8 mouse cellular contexts compared by ENCODE assay signal in the genomic region with DNA sequence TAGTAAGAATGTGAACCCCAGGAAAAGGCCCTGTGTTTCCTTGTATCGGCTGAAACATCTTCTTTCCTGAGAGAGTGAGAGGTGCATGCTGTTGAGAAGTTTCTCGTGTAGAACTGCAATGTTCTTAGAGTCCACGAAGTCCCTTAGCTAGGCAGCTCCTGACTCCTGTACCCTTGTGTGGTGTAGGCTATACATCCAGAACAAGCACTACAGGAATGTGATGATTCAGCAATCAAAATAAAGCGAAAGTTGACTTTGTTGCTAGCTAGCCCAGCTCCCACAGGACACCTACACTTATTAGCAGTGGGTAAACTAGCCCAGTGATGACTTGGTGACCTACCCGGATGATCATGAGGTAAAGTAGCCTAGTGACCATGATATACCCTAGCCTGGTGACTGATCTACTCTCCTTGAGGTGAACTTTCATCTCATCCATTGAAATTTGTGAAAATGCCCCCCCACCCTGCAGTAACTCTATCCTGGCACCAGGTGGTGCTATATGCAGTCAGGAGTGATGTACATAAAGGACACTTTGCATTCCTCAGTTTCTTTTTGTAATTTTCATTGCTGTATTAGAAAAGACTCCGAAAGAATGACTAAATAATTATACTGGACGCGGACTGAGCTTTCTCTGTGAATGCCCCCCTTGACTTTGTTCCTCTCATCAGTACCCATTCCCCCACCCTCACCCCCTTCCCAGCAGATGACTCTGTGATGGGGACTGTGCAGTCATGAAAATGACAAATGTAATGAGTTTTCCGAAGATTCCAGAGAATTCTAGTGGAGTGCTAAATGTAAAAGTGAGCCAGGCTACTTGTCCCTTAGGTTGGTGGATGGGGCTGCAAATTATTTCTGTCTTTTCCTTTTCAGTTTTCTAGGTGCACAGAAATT.
DNase-seq lines count a peak whose midpoint lies in the region; ATAC-seq and TF ChIP-seq lines count a peak whose summit lies in the region.

No protein-coding gene starts in this region.

- 48% methylated on average over 9 of the region's 9 CpGs for WGBS in heart, embryonic 12.5 days
- WGBS in midbrain, embryonic 10.5 days, result 59% methylated on average over 9 of the region's 9 CpGs
- 45% methylated on average over 9 of the region's 9 CpGs for WGBS in stomach, postnatal 0 days

- peak; percentile 75 for TF ChIP-seq RAD21 in MEL (IDR thresholded peaks at IDR 0.05; ENCODE audit: low read depth, low read length)

- ATAC-seq in heart, embryonic 12.5 days (ENCODE audit: insufficient number of reproducible peaks, low FRiP score), result no peak
- ATAC-seq in common myeloid progenitor, adult 5-6 weeks (replicated peaks; ENCODE audit: low read depth, poor library complexity, severe bottlenecking), result peak; percentile 76
- no peak for ATAC-seq in stomach, postnatal 0 days (ENCODE audit: low FRiP score, low TSS enrichment)

- H3K27ac ChIP-seq in heart, embryonic 12.5 days (ENCODE audit: poor library complexity, severe bottlenecking), result no peak overlapping the region
- H3K27ac ChIP-seq in MEL (ENCODE audit: control insufficient read depth, low read depth, low read length), result no peak overlapping the region
- no peak overlapping the region for H3K27ac ChIP-seq in midbrain, embryonic 10.5 days (replicated peaks)
- no peak overlapping the region for H3K27ac ChIP-seq in stomach, postnatal 0 days (replicated peaks)

- TF ChIP-seq EP300 in MEL (IDR thresholded peaks at IDR 0.05; ENCODE audit: low read depth in 1 of 2, low read length in 2 of 2), result no peak
- TF ChIP-seq EP300 in stomach, postnatal 0 days (optimal IDR thresholded peaks at IDR 0.05), result no peak

- H3K36me3 ChIP-seq in heart, embryonic 12.5 days, result no peaks in the 10 kb centered on the region
- no peaks in the 10 kb centered on the region for H3K36me3 ChIP-seq in MEL (ENCODE audit: control insufficient read depth in 1 of 2, insufficient read depth in 2 of 2, low read length in 2 of 2)
- no peaks in the 10 kb centered on the region for H3K36me3 ChIP-seq in midbrain, embryonic 10.5 days
- H3K36me3 ChIP-seq in stomach, postnatal 0 days (ENCODE audit: control insufficient read depth, insufficient read depth, low read length), result no peaks in the 10 kb centered on the region

- H3K79me2 ChIP-seq in MEL (ENCODE audit: control insufficient read depth, insufficient read depth, low read length, poor library complexity), result no peaks in the 10 kb centered on the region

- no peaks in the 10 kb centered on the region for H3K27me3 ChIP-seq in heart, embryonic 12.5 days (replicated peaks)
- no peaks in the 10 kb centered on the region; a peak in 1 of 4 replicates for H3K27me3 ChIP-seq in MEL (ENCODE audit: control insufficient read depth in 1 of 2, insufficient read depth in 2 of 2, low read length in 2 of 2)
- H3K27me3 ChIP-seq in midbrain, embryonic 10.5 days (ENCODE audit: low read depth, poor library complexity, severe bottlenecking), result no peaks in the 10 kb centered on the region
- no peaks in the 10 kb centered on the region for H3K27me3 ChIP-seq in stomach, postnatal 0 days (ENCODE audit: control insufficient read depth, insufficient read depth, low read length)

- no peak overlapping the region for H3K9ac ChIP-seq in heart, embryonic 12.5 days
- H3K9ac ChIP-seq in MEL (ENCODE audit: control insufficient read depth, low read depth, low read length, poor library complexity, severe bottlenecking), result no peak overlapping the region
- no peak overlapping the region for H3K9ac ChIP-seq in stomach, postnatal 0 days (ENCODE audit: low read length)

- peak; percentile 8 to 60 for DNase-seq in heart, adult 18-20 months
- DNase-seq in MEL (ENCODE audit: low read depth, low spot score), result peak; percentile 67
- DNase-seq in heart, postnatal 4 days, result peak; percentile 48
- peak; percentile 46 to 69 for DNase-seq in layer of hippocampus, postnatal 14 days (ENCODE audit: low spot score in 2 of 2)
- peak; percentile 59 for DNase-seq in midbrain, embryonic 10.5 days (ENCODE audit: low spot score)
- peak; percentile 60 for DNase-seq in stomach, postnatal 0 days (ENCODE audit: low spot score)

- TF ChIP-seq POLR2A in MEL (IDR thresholded peaks at IDR 0.05; ENCODE audit: control insufficient read depth in 1 of 2, insufficient read depth in 1 of 2, low read depth in 1 of 2, low read length in 2 of 2, poor library complexity in 1 of 2), result no peak

- peak; percentile 71 to 96 (median 85) for TF ChIP-seq CTCF in MEL (IDR thresholded peaks at IDR 0.05 in 2 of 3, conservative IDR thresholded peaks at IDR 0.05 in 1 of 3; ENCODE audit: control insufficient read depth in 1 of 3, insufficient read depth in 1 of 3, low read depth in 2 of 3, low read length in 3 of 3, poor library complexity in 1 of 3, severe bottlenecking in 1 of 3)
- TF ChIP-seq CTCF in stomach, postnatal 0 days (IDR thresholded peaks at IDR 0.05; ENCODE audit: low read depth), result peak; percentile 92

- H3K4me3 ChIP-seq in heart, embryonic 12.5 days, result no peak overlapping the region
- no peak overlapping the region for H3K4me3 ChIP-seq in MEL (ENCODE audit: control insufficient read depth in 1 of 2, insufficient read depth in 1 of 2, low read depth in 2 of 2, low read length in 2 of 2)
- H3K4me3 ChIP-seq in midbrain, embryonic 10.5 days, result no peak overlapping the region
- H3K4me3 ChIP-seq in stomach, postnatal 0 days (ENCODE audit: low read depth, low read length), result no peak overlapping the region

- H3K4me2 ChIP-seq in heart, embryonic 12.5 days, result no peak overlapping the region
- no peak overlapping the region for H3K4me2 ChIP-seq in stomach, postnatal 0 days (replicated peaks; ENCODE audit: low read depth)

- no peaks in the 10 kb centered on the region for H3K9me3 ChIP-seq in heart, embryonic 12.5 days (replicated peaks)
- no peaks in the 10 kb centered on the region for H3K9me3 ChIP-seq in MEL (replicated peaks; ENCODE audit: insufficient read depth, low read length)
- H3K9me3 ChIP-seq in midbrain, embryonic 10.5 days (replicated peaks), result no peaks in the 10 kb centered on the region
- H3K9me3 ChIP-seq in stomach, postnatal 0 days (ENCODE audit: control insufficient read depth, low read length), result no peaks in the 10 kb centered on the region

- no peaks in the 10 kb centered on the region for H3K4me1 ChIP-seq in heart, embryonic 12.5 days (replicated peaks)
- no peaks in the 10 kb centered on the region for H3K4me1 ChIP-seq in MEL (ENCODE audit: control insufficient read depth in 1 of 2, insufficient read depth in 2 of 2, low read length in 2 of 2)
- no peaks in the 10 kb centered on the region for H3K4me1 ChIP-seq in midbrain, embryonic 10.5 days
- no peaks in the 10 kb centered on the region for H3K4me1 ChIP-seq in stomach, postnatal 0 days (replicated peaks; ENCODE audit: control insufficient read depth, insufficient read depth)

TF ChIP-seq in MEL, 35 proteins besides CTCF, POLR2A, EP300 and RAD21:
- TF ChIP-seq ELF1 (IDR thresholded peaks at IDR 0.05; ENCODE audit: low read depth, low read length) (no peak), NRF1 (IDR thresholded peaks at IDR 0.05; ENCODE audit: insufficient read depth, low read depth, low read length, poor library complexity, severe bottlenecking) (no peak), SMC3 (IDR thresholded peaks at IDR 0.05; ENCODE audit: low read depth, low read length) (peak; percentile 91), ZC3H11A (IDR thresholded peaks at IDR 0.05; ENCODE audit: low read depth, low read length) (peak; percentile 64; the same call in 1 of the 2 replicates), JUND (IDR thresholded peaks at IDR 0.05; ENCODE audit: low read depth, low read length) (no peak), MYB (IDR thresholded peaks at IDR 0.05; ENCODE audit: low read depth, low read length) (no peak), MAZ (IDR thresholded peaks at IDR 0.05; ENCODE audit: low read depth, low read length) (no peak), TAL1 (IDR thresholded peaks at IDR 0.05; ENCODE audit: low read length) (no peak), MAFK (IDR thresholded peaks at IDR 0.05; ENCODE audit: borderline replicate concordance, low read depth, low read length) (no peak), GATA1 (IDR thresholded peaks at IDR 0.05; ENCODE audit: low read depth, low read length) (no peak)
